Mouse (Mus musculus) hindbrain, embryonic 13.5 days (tissue): ENCODE measurements around the gene Sp140. TPM values are rescaled to one million over a fixed set of nuclear protein-coding genes. Genes with fewer than 3 reads are reported as not detected.
"Not testable (repeated sequence)": the region's sequence is repeated elsewhere in the genome, so short reads cannot be mapped to it uniquely, and the experiment has no call there.

Experiments
- ATAC-seq: fragments of 200-750 bp; cut with Nextera tagmentation; 2 replicates; pipeline ENCODE4 v1.8.0; 2017; ENCODE audit warnings: moderate TSS enrichment; ENCODE audit not compliant: low FRiP score
- H3K27ac ChIP-seq: fragments of 300-500 bp; sonication (generic); 2 replicates; pipeline ENCODE4 v1.5.1; 2015; ENCODE audit warnings: inconsistent platforms, mild to moderate bottlenecking, moderate library complexity
- H3K27me3 ChIP-seq: fragments of 300-500 bp; sonication (generic); 2 replicates; pipeline ENCODE4 v1.6.1; 2015; ENCODE audit warnings: mild to moderate bottlenecking, inconsistent platforms
- H3K36me3 ChIP-seq: fragments of 300-500 bp; sonication (generic); 2 replicates; pipeline ENCODE4 v1.6.1; 2015; ENCODE audit warnings: mild to moderate bottlenecking, inconsistent platforms
- H3K4me1 ChIP-seq: fragments of 300-500 bp; sonication (generic); replicated peaks from 2 replicates; pipeline ENCODE4 v1.6.1; 2015; ENCODE audit warnings: inconsistent platforms
- H3K4me2 ChIP-seq: fragments of 300-500 bp; sonication (generic); 2 replicates; pipeline ENCODE4 v1.6.1; 2015; ENCODE audit warnings: inconsistent platforms, mild to moderate bottlenecking, moderate library complexity
- H3K4me3 ChIP-seq: fragments of 300-500 bp; sonication (generic); 2 replicates; pipeline ENCODE4 v1.5.1; 2015; ENCODE audit warnings: mild to moderate bottlenecking, inconsistent platforms
- H3K9ac ChIP-seq: fragments of 300-500 bp; sonication (generic); 2 replicates; pipeline ENCODE4 v1.6.1; 2015; ENCODE audit warnings: mild to moderate bottlenecking, inconsistent platforms
- H3K9me3 ChIP-seq: fragments of 300-500 bp; sonication (generic); 2 replicates; pipeline ENCODE4 v1.6.1; 2016; ENCODE audit warnings: inconsistent platforms
- WGBS: fragments of 180-500 bp; shearing (Covaris S2); methylation state at CpG from one replicate; pipeline ENCODE4 v1.1.7; 2015; 5-methylcytosine and 5-hydroxymethylcytosine counted together
- polyA plus RNA-seq: library from polyadenylated mRNA; unstranded; fragments of >200 nt; fragmentation: Nextera tagmentation; extraction: Ambion mirVana; gene quantifications from 2 replicates; pipeline ENCODE4 v1.2.1, GENCODE M21; 2015

Gene Sp140
- polyA plus RNA-seq, 1 experiment from 2014 or later, result 0.27 TPM

DNA sequence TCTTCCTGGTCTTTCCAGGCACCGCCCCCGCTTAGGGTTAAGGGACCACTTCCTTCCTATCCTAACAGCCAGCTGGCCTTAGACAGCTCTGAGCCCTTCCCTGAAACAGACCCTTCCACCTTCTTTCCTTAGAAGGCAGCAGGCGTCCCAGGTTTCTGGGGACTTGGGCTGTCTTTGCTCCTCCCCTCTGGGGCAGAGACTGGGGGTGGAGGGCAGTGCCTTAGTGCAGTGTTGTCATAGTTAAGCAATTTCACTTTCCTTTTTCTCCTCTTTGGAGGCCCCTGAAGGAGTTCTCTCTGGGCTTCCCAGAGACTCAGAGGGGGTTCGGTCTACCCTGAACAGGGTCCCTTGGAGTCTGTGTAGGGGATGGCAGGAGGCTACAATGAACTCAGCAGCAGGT lies 616 bp downstream of the Sp140 start:
- not testable (repeated sequence) for ATAC-seq, H3K27me3 ChIP-seq, H3K9ac ChIP-seq, H3K27ac ChIP-seq, H3K4me3 ChIP-seq, H3K36me3 ChIP-seq, H3K4me2 ChIP-seq, H3K9me3 ChIP-seq, H3K4me1 ChIP-seq
- WGBS, result 61% methylated on average over 4 of the region's 4 CpGs

DNA sequence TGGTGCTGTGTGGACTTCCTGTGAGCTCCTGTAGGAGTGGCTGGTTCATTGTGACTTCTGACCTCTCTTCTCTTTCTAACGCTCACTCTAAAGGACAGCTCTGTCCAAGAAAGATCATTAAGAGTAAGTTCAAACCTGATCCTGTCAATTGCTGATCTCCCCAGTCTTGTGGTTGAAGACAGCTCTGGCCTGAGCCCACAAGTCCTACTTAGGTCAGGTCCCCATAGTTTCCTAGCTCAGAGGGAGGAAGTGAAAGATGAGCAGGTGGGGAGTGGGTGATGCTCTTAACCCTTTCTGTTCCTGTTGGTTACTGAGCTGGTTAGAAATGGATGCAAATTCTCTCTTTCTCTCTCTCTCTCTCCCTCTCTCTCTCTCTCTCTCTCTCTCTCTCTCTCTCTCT lies 4.2 kb downstream of the Sp140 start:
- H3K27ac ChIP-seq, H3K9me3 ChIP-seq, H3K9ac ChIP-seq, H3K36me3 ChIP-seq, H3K4me2 ChIP-seq, H3K4me3 ChIP-seq, ATAC-seq, H3K4me1 ChIP-seq, H3K27me3 ChIP-seq: not testable (repeated sequence)
- WGBS, result 100% methylated on average over 1 of the region's 1 CpGs

DNA sequence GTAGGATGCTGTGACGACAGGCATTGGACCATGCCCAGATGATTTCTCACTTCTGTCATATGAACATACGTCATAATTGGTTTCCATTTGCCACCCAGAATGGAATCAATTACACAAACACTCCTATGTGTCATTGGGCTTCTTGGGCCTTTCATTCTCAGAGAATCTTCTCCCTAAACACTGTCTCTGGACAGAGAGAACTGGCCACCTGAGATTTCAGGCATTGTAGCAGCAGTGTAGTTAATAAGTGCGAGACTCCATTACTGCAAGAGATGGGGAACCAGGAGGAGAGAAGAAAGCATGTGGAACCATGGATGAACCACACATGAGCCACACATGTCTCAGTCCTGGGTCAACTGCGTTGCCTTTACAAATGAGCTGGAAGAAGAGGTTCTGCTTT lies 8.2 kb downstream of the Sp140 start:
- not testable (repeated sequence) for H3K4me2 ChIP-seq, ATAC-seq, H3K36me3 ChIP-seq, H3K4me1 ChIP-seq, H3K27me3 ChIP-seq, H3K4me3 ChIP-seq, H3K9me3 ChIP-seq, H3K9ac ChIP-seq, H3K27ac ChIP-seq
- WGBS, result 82% methylated on average over 3 of the region's 4 CpGs

DNA sequence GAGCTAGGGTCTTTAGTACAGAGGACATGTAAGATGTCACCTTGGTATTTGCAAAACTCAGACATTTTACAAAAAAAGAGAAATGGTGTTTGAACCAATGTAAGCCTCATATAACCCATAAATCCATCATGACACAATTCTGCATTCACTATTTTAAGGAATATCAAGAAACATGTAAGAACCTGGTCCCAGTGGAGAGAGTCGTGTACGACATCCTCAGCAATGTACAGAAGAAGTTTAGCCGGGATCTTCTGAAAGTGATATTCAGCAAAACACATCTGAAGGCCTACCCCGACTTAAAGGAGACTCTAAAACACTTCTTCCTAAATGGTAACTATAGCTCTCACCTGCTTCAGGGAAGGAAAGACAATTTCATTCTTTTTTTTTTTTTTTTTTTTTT lies 10.4 kb downstream of the Sp140 start:
- not testable (repeated sequence) for H3K9me3 ChIP-seq, H3K27ac ChIP-seq, H3K4me1 ChIP-seq, H3K4me3 ChIP-seq, H3K36me3 ChIP-seq, H3K27me3 ChIP-seq, H3K9ac ChIP-seq, ATAC-seq, H3K4me2 ChIP-seq
- no CpG with 5 or more reads among the region's 4 CpGs for whole genome bisulfite sequencing

DNA sequence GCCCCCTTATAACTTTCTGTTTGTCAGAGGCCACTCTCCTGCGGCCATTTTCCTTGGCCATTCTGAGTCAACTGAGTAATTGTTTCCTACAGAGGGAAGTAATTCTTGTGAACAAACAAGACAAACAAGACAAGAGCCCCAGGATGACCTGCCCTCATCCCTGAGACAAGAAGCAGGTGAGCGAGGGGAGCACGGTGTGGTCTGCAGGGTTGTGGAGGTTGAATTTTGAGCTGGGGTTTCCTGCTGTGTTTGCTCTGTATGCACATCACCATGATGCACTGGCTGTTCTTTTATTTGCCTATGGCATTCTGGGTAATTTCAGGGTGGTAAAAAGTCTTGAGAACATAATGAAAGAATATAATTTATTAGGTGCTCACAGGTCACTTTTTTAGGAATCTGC lies 14.9 kb downstream of the Sp140 start:
- H3K27me3 ChIP-seq, H3K27ac ChIP-seq, H3K4me2 ChIP-seq, ATAC-seq, H3K4me3 ChIP-seq, H3K36me3 ChIP-seq, H3K4me1 ChIP-seq, H3K9me3 ChIP-seq, H3K9ac ChIP-seq: not testable (repeated sequence)
- 93% methylated on average over 3 of the region's 3 CpGs for WGBS

DNA sequence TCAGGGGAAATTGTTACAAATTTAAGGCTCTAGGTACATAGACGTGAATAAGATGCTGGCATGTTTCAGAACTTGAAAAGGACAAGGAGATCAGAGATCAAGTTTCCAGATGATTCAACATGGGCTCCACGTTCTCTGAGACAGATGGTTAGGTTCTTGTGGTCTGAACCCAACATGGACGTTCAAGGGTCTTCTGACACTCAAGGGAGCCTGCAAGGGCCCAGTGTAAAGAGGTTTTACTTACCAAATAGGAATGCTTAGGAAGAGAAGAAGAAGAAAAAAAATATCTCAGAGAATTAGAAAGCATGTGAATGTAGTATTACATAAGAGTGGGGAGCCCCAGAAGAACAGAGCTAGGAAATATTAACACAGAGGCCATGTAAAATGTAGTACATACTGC lies 15.6 kb downstream of the Sp140 start:
- not testable (repeated sequence) for H3K27me3 ChIP-seq, H3K4me3 ChIP-seq, H3K9me3 ChIP-seq, H3K9ac ChIP-seq, H3K27ac ChIP-seq, ATAC-seq, H3K4me1 ChIP-seq, H3K4me2 ChIP-seq, H3K36me3 ChIP-seq
- WGBS, result 69% methylated on average over 3 of the region's 3 CpGs

DNA sequence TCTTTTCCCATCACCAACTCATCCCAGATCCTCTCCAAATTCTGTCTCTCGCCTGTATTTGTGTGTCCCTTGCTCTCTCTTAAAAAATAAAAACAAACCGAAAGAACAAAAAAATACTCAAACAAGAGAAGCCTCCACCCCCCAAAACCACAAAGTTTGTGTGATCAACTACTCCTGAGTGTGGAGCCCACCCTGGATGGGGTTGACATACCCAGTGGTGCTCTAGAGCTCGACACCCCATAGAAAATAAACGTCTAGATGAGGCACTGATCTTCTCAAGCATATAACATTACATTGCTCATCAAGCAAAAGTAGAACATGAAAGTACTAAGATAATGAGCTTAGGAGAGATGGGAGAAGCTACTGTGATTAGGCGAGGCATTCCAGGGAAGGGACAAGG lies 17.0 kb downstream of the Sp140 start:
- H3K36me3 ChIP-seq, H3K27me3 ChIP-seq, H3K4me3 ChIP-seq, H3K9ac ChIP-seq, H3K27ac ChIP-seq, ATAC-seq, H3K4me1 ChIP-seq, H3K9me3 ChIP-seq, H3K4me2 ChIP-seq: not testable (repeated sequence)
- WGBS, result 66% methylated on average over 4 of the region's 5 CpGs

DNA sequence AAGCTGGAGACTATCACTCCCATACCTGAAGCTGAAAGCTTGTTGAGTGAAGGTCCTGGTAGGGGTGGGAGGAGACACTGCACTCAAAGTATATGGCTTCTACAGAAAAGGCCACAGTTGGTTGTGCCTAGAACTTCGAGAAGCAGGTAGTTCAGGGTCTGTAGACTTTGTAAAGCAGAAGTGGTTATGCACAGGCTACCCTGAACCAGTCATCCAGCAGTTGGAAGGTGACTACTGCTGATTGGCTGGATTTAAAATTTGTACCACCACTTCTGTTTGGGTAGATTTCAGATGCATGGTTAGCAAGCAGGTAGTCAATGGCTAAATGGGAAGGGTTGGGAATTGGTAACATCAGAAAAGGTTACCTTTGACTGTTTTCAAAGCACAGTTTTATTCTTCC lies 18.5 kb downstream of the Sp140 start:
- ATAC-seq, H3K27ac ChIP-seq, H3K4me2 ChIP-seq, H3K27me3 ChIP-seq, H3K9me3 ChIP-seq, H3K4me1 ChIP-seq, H3K4me3 ChIP-seq, H3K36me3 ChIP-seq, H3K9ac ChIP-seq: not testable (repeated sequence)
- WGBS, result 42% methylated on average over 1 of the region's 1 CpGs

DNA sequence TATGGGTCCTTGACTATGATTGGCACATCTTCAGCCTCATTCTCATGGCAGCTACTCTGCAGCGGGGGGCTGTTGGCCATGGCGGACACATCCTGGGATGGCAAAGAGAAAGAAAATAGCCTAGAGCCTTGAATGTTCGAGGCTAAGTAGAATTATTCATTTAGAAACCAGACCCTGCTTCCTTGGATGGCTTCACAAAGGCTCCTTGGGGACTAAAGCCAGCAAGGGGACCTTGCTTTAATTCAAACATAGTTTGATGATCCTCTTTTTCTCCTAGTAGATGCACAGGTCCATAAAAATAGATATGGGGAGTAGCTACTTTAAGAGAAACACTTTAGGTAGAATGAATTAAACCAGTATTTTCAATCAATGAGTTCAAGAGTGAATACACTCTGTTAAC lies 36.8 kb downstream of the Sp140 start:
- H3K27me3 ChIP-seq, H3K4me2 ChIP-seq, H3K4me1 ChIP-seq, H3K27ac ChIP-seq, H3K36me3 ChIP-seq, H3K4me3 ChIP-seq, H3K9me3 ChIP-seq, H3K9ac ChIP-seq, ATAC-seq: not testable (repeated sequence)
- 71% methylated on average over 3 of the region's 3 CpGs for WGBS

DNA sequence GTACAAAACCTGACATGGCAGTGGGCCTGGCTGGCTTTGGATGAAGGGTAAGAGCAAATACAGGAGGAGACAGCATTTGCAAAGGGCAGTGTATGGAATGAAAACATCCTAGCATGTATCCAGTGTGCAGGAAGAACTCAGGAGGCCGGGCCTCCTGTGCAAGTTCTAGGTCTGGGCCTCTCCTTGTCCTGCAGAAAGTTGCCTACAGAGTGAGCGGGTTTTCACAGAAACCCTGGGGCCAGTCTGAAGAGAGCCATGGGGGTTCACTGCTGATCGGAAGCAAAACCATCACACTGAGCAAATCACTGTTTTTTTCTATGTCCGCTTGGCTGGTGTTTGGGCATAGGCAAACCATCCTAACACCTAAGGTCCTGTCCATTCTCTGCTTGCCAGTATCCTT lies 38.0 kb downstream of the Sp140 start:
- not testable (repeated sequence) for H3K4me1 ChIP-seq, H3K27me3 ChIP-seq, H3K4me2 ChIP-seq, H3K36me3 ChIP-seq, H3K9me3 ChIP-seq, H3K9ac ChIP-seq, H3K27ac ChIP-seq, ATAC-seq, H3K4me3 ChIP-seq
- 84% methylated on average over 4 of the region's 4 CpGs for WGBS

DNA sequence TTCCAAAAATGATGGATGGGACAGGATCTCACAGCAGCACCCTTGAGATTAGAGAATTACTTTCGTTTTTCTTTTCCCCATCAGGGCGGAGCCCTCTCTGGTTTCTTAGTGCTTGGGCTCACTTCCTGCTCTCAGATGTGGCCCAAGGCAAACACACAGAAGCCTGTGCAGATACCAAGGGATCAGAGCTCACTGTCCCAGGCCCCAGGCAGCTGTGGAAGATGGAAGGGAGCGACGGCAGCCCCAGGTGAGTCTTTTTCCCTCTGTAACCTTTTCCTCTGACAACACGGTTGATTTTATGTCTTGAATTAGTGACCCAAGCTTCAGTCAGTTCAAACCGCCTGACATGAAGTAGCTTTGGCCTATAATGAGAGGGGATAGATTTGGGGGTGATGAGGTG lies 49.7 kb downstream of the Sp140 start, which contains the start of gene Sp100:
Gene Sp100, plus strand, starts transcription at position 108 of the 400 bp plus-strand sequence.
- not testable (repeated sequence) for ATAC-seq, H3K9ac ChIP-seq, H3K27me3 ChIP-seq, H3K9me3 ChIP-seq, H3K27ac ChIP-seq, H3K4me2 ChIP-seq, H3K36me3 ChIP-seq, H3K4me1 ChIP-seq, H3K4me3 ChIP-seq
- 77% methylated on average over 6 of the region's 6 CpGs for WGBS

DNA sequence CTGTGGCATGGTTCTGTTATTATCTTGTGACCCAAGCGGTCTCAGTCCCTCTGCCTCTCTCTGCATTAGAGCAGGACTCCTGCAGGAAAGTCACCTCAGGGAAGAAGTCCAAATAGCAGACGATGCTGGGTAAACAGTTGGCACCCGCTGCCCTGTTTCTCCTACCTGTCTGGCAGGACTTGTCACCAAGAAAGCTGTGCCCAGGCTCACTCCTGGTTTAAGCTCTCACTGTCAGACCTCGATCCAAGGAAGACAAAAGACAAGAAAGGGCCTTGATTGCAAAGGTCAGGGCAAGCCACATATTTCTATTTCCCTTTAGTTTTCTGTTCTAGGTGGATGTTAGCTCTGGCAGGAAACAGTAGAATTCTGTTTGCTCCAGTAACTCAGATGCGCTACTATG lies 50.3 kb downstream of the Sp140 start:
- not testable (repeated sequence) for H3K4me1 ChIP-seq, H3K36me3 ChIP-seq, H3K9ac ChIP-seq, H3K27ac ChIP-seq, H3K27me3 ChIP-seq, H3K4me3 ChIP-seq, H3K9me3 ChIP-seq, H3K4me2 ChIP-seq, ATAC-seq
- 83% methylated on average over 4 of the region's 5 CpGs for WGBS

DNA sequence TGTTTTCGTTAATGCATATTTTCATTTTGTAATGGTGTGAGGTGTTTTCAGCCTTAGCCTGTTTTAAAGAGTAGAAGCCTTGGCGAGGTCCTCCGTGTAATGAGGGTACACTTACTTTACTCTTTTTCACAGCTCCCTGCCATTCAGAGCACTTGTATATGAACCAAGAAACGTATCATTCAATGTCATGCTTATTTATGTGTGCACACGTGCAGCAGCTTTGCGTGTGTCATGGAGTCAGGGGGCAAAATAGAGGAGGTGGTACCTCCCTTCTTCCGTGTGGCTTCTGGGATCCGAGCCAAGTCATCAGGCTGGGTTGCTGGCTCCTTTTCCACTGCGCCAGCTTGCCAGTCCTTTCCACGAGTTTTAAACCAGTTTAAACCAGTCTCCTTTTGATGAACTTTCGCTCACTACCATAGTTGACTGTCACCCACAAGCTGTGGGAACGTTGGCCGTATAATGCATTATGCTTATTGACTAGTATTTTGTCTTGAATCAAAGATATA lies 51.6 kb downstream of the Sp140 start:
- not testable (repeated sequence) for H3K9me3 ChIP-seq, H3K9ac ChIP-seq, H3K27ac ChIP-seq, ATAC-seq, H3K4me3 ChIP-seq, H3K4me2 ChIP-seq, H3K4me1 ChIP-seq, H3K27me3 ChIP-seq, H3K36me3 ChIP-seq
- WGBS, result 81% methylated on average over 13 of the region's 13 CpGs

DNA sequence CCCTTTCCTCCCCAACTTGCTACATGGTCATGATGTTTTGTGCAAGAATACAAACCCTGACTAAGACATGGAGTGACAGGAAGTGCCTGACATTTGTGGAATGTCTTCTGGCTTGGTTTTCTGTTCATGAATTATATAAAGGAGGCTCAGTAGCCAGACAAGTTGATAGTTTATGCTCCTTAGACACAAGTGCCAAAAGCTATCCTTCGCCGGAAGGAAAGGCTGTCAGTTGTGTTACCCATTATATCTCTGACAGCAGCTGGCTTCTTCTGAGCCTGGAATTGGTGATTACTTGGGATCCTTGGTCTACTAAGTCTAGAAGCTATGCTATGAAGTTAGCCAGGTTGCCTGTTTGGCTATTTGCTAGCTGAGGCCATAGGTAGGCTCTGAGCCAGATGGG lies 57.0 kb downstream of the Sp140 start:
- 98% methylated on average over 2 of the region's 2 CpGs for WGBS
- H3K4me1 ChIP-seq, H3K27me3 ChIP-seq, H3K4me3 ChIP-seq, H3K36me3 ChIP-seq, H3K9ac ChIP-seq, H3K4me2 ChIP-seq, ATAC-seq, H3K27ac ChIP-seq, H3K9me3 ChIP-seq: not testable (repeated sequence)
